Mouse (Mus musculus): ENCODE results near the gene Gm6588. TPM values are rescaled to one million over a fixed set of nuclear protein-coding genes. Genes with fewer than 3 reads are reported as not detected.

Gm6588 gene
- total RNA-seq, 2 experiments from 2014 or later, result not detected

Other genes with a start within 250 kb of the Gm6588 start
- not detected in 2 replicates for gene Cryba4, start 196.9 kb upstream of the Gm6588 start, total RNA-seq (2015; ENCODE audit: low replicate concordance)
- gene Cryba4, start 196.9 kb upstream of the Gm6588 start, total RNA-seq (2017; ENCODE audit: low replicate concordance), result not detected in 2 replicates
- gene Crybb1, start 193.6 kb upstream of the Gm6588 start, total RNA-seq (2015; ENCODE audit: low replicate concordance), result not detected in 2 replicates
- gene Crybb1, start 193.6 kb upstream of the Gm6588 start, total RNA-seq (2017; ENCODE audit: low replicate concordance), result not detected in 2 replicates
- gene Tpst2, start 172.7 kb upstream of the Gm6588 start, total RNA-seq (2015; ENCODE audit: low replicate concordance), result 3.4 and 6.5 TPM in 2 replicates
- 5.8 and 19.2 TPM in 2 replicates for gene Tpst2, start 172.7 kb upstream of the Gm6588 start, total RNA-seq (2017; ENCODE audit: low replicate concordance)
- gene Tfip11, start 123.1 kb upstream of the Gm6588 start, total RNA-seq (2015; ENCODE audit: low replicate concordance), result 6.3 and 8.6 TPM in 2 replicates
- 10.5 and 25.9 TPM in 2 replicates for gene Tfip11, start 123.1 kb upstream of the Gm6588 start, total RNA-seq (2017; ENCODE audit: low replicate concordance)
- gene Srrd, start 106.4 kb upstream of the Gm6588 start, total RNA-seq (2015; ENCODE audit: low replicate concordance), result 15.1 and 20.1 TPM in 2 replicates
- 0.38 and 6.2 TPM in 2 replicates for gene Srrd, start 106.4 kb upstream of the Gm6588 start, total RNA-seq (2017; ENCODE audit: low replicate concordance)
- gene Hps4, start 106.3 kb upstream of the Gm6588 start, total RNA-seq (2015; ENCODE audit: low replicate concordance), result 8.0 and 14.1 TPM in 2 replicates
- 0.64 and 1.9 TPM in 2 replicates for gene Hps4, start 106.3 kb upstream of the Gm6588 start, total RNA-seq (2017; ENCODE audit: low replicate concordance)
- gene Gm6583, start 93.4 kb upstream of the Gm6588 start, total RNA-seq (2015; ENCODE audit: low replicate concordance), result not detected in 2 replicates
- not detected in 2 replicates for gene Gm6583, start 93.4 kb upstream of the Gm6588 start, total RNA-seq (2017; ENCODE audit: low replicate concordance)
- not detected in 2 replicates for gene Asphd2, start 54.6 kb upstream of the Gm6588 start, total RNA-seq (2015; ENCODE audit: low replicate concordance)
- gene Asphd2, start 54.6 kb upstream of the Gm6588 start, total RNA-seq (2017; ENCODE audit: low replicate concordance), result not detected in 2 replicates
- not detected in 2 replicates for gene Sez6l, start 127.8 kb downstream of the Gm6588 start, total RNA-seq (2015; ENCODE audit: low replicate concordance)
- gene Sez6l, start 127.8 kb downstream of the Gm6588 start, total RNA-seq (2017; ENCODE audit: low replicate concordance), result not detected in 2 replicates